Mouse (Mus musculus): Measurements from ENCODE around the gene Gsta3.
"Not testable (repeated sequence)": the region's sequence is repeated elsewhere in the genome, so short reads cannot be mapped to it uniquely, and the experiment has no call there.

The Gsta3 gene

GRCm38 (mm10) chr1:21253856-21254255 is 13.5 kb downstream of the Gsta3 start:
- no peak for DNase-seq

GRCm38 (mm10) chr1:21255625-21256345 is 15.4 kb downstream of the Gsta3 start:
- no peak for DNase-seq

- DNase-seq, result no peak
Observed at GRCm38 (mm10) chr1:21256391-21256790, 16.0 kb downstream of the Gsta3 start.

GRCm38 (mm10) chr1:21256871-21257270 is 16.5 kb downstream of the Gsta3 start:
- no peak for DNase-seq

GRCm38 (mm10) chr1:21259981-21260380 is 19.6 kb downstream of the Gsta3 start:
- not testable (repeated sequence) for DNase-seq

GRCm38 (mm10) chr1:21262401-21262800 is 22.0 kb downstream of the Gsta3 start:
- DNase-seq, result no peak

- no peak for DNase-seq
Observed at GRCm38 (mm10) chr1:21263986-21264385, 23.6 kb downstream of the Gsta3 start.

- DNase-seq, result no peak
Observed at GRCm38 (mm10) chr1:21264747-21265146, 24.4 kb downstream of the Gsta3 start.

- no peak for DNase-seq
Observed at GRCm38 (mm10) chr1:21266766-21267165, 26.4 kb downstream of the Gsta3 start.

GRCm38 (mm10) chr1:21267466-21267865 is 27.1 kb downstream of the Gsta3 start:
- not testable (repeated sequence) for DNase-seq

GRCm38 (mm10) chr1:21271343-21272055 is 31.1 kb downstream of the Gsta3 start:
- DNase-seq, result peak; percentile 79 to 83

- DNase-seq, result peak; percentile 24 to 44
Observed at GRCm38 (mm10) chr1:21272056-21272431, 31.7 kb downstream of the Gsta3 start.

GRCm38 (mm10) chr1:21273091-21273490 is 32.7 kb downstream of the Gsta3 start:
- no peak for DNase-seq

- DNase-seq, result no peak
Observed at GRCm38 (mm10) chr1:21274437-21275040, 34.1 kb downstream of the Gsta3 start.

- not testable (repeated sequence) for DNase-seq
Observed at GRCm38 (mm10) chr1:21275366-21275765, 35.0 kb downstream of the Gsta3 start.

- DNase-seq, result not testable (repeated sequence)
Observed at GRCm38 (mm10) chr1:21276158-21276557, 35.8 kb downstream of the Gsta3 start.

- DNase-seq, result no peak
Observed at GRCm38 (mm10) chr1:21280306-21280705, 39.9 kb downstream of the Gsta3 start.

GRCm38 (mm10) chr1:21284644-21285043 is 44.3 kb downstream of the Gsta3 start:
- not testable (repeated sequence) for DNase-seq

- no peak for DNase-seq
Observed at GRCm38 (mm10) chr1:21291394-21291793, 51.0 kb downstream of the Gsta3 start.

GRCm38 (mm10) chr1:21292590-21292989 is 52.2 kb downstream of the Gsta3 start:
- DNase-seq, result no peak

- DNase-seq, result no peak
Observed at GRCm38 (mm10) chr1:21296169-21296568, 55.8 kb downstream of the Gsta3 start.

- DNase-seq, result no peak
Observed at GRCm38 (mm10) chr1:21298114-21298513, 57.7 kb downstream of the Gsta3 start.

- no peak for DNase-seq
Observed at GRCm38 (mm10) chr1:21299826-21300225, 59.4 kb downstream of the Gsta3 start.

GRCm38 (mm10) chr1:21301686-21302085 is 61.3 kb downstream of the Gsta3 start:
- no peak for DNase-seq

All from lung, postnatal 4 days (tissue).